Mouse (Mus musculus) intestine, postnatal 0 days (tissue): ENCODE measurements around the gene Apex2. TPM values are rescaled to one million over a fixed set of nuclear protein-coding genes. Genes with fewer than 3 reads are reported as not detected.

Source experiments
- ATAC-seq: fragments of 200-750 bp; cut with Nextera tagmentation; 2 replicates; pipeline ENCODE4 v1.8.0; 2017; ENCODE audit warnings: mild to moderate bottlenecking, moderate TSS enrichment, moderate library complexity
- H3K27ac ChIP-seq: fragments of 300-500 bp; sonication (generic); 2 replicates; pipeline ENCODE4 v1.5.1; 2014; ENCODE audit warnings: mild to moderate bottlenecking, low read depth, low read length, moderate library complexity
- H3K27me3 ChIP-seq: fragments of 300-500 bp; sonication (generic); replicated peaks from 2 replicates; pipeline ENCODE4 v1.6.1; 2014; ENCODE audit warnings: low read length, mixed read lengths; ENCODE audit not compliant: control insufficient read depth, insufficient read depth
- H3K36me3 ChIP-seq: fragments of 300-500 bp; sonication (generic); 2 replicates; pipeline ENCODE4 v1.6.1; 2014; ENCODE audit warnings: mild to moderate bottlenecking, moderate library complexity; ENCODE audit not compliant: control insufficient read depth, insufficient read depth
- H3K4me1 ChIP-seq: fragments of 300-500 bp; sonication (generic); replicated peaks from 2 replicates; pipeline ENCODE4 v1.6.1; 2014; ENCODE audit warnings: antibody characterized with exemption, low read length, mixed read lengths; ENCODE audit not compliant: control insufficient read depth, insufficient read depth
- H3K4me2 ChIP-seq: fragments of 300-500 bp; sonication (generic); replicated peaks from 2 replicates; pipeline ENCODE4 v1.6.1; 2014; ENCODE audit warnings: low read depth, mild to moderate bottlenecking, moderate library complexity
- H3K4me3 ChIP-seq: fragments of 300-500 bp; sonication (generic); 2 replicates; pipeline ENCODE4 v1.5.1; 2014; ENCODE audit warnings: low read depth, low read length
- H3K9ac ChIP-seq: fragments of 300-500 bp; sonication (generic); 2 replicates; pipeline ENCODE4 v1.6.1; 2014; ENCODE audit warnings: mild to moderate bottlenecking, low read depth, low read length
- H3K9me3 ChIP-seq: fragments of 300-500 bp; sonication (generic); 2 replicates; pipeline ENCODE4 v1.6.1; 2016; ENCODE audit warnings: mixed run types; ENCODE audit not compliant: control insufficient read depth
- CTCF ChIP-seq: sonication (generic); IDR thresholded peaks from 2 replicates; pipeline ENCODE4 v1.5.1; 2016; ENCODE audit warnings: low read depth, mild to moderate bottlenecking, control low read depth, antibody characterized with exemption, moderate library complexity
- WGBS: fragments of 180-500 bp; shearing (Covaris S2); extraction: QIAGEN DNeasy Blood & Tissue Kit; methylation state at CpG from one replicate; pipeline ENCODE4 v1.1.7; 2014; 5-methylcytosine and 5-hydroxymethylcytosine counted together
- polyA plus RNA-seq: library from polyadenylated mRNA; unstranded; fragments of >200 nt; fragmentation: Nextera tagmentation; extraction: Ambion mirVana; gene quantifications from 2 replicates; pipeline ENCODE4 v1.2.1, GENCODE M21; 2015

Apex2 gene
- polyA plus RNA-seq, 1 experiment from 2014 or later: 5.2 TPM

DNA sequence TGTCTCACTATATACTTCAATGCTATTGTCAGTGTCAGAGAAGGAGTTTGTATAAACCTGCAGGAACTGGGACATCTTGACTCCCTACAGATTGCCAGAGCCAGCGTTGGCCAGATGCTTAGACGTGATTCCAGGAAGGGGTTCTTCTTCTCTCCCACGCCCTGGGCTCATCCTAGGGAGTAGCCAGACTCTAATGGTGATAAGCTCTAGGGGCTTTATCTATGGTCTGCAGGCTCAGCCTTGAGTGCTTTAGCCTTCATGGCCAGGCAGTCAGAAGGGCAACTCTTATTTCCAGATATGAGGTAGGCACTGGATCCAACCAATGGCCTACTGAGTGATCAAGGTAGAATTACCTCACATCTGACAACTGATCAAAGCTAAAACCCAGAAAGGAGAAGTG, 40.0 kb downstream of the Apex2 start:
- Histone ChIP-seq H3K4me3 (no peak overlapping the region), H3K27me3 (no peaks in the 10 kb centered on the region), H3K9ac (no peak overlapping the region), H3K4me1 (no peaks in the 10 kb centered on the region), H3K4me2 (no peak overlapping the region), H3K27ac (no peak overlapping the region), H3K36me3 (no peaks in the 10 kb centered on the region), H3K9me3 (no peaks in the 10 kb centered on the region)
- no peak for ATAC-seq
- WGBS: 92% methylated on average over 3 of the region's 3 CpGs
- TF ChIP-seq CTCF: no peak

DNA sequence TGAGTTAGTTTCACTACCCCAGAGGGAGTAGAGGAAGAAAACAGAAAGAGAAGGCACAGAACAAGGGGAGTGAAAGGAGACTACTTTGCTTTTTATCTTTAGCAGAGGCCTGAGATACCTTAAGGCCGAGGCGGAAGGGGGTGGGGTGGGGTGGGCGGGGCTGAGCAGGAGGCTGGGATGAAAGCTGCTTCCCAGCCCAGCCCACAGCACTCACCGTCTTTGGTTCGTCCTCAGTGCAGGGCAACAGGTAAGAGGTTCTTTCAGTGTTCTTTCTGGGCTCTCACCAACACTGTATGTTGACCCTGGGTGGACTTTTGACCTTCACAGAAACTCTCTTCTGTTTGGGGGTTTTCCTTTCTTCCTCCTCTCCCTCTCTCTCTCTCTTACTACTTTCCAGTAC, 42.4 kb downstream of the Apex2 start, which contains the start of gene Alas2:
Gene Alas2 (plus strand): TSS at position 137 of the 400 bp plus-strand sequence.
- Histone ChIP-seq H3K9ac (no peak within 1 kb of the TSS), H3K4me2 (no peak within 1 kb of the TSS), H3K9me3 (no peaks in the 10 kb centered on the region), H3K27ac (no peak within 1 kb of the TSS), H3K4me1 (no peaks in the 10 kb centered on the region), H3K4me3 (no peak within 1 kb of the TSS), H3K27me3 (no peaks in the 10 kb centered on the region), H3K36me3 (no peaks in the 10 kb centered on the region)
- WGBS: 33% methylated on average over 5 of the region's 5 CpGs
- no peak for TF ChIP-seq CTCF
- no peak for ATAC-seq

DNA sequence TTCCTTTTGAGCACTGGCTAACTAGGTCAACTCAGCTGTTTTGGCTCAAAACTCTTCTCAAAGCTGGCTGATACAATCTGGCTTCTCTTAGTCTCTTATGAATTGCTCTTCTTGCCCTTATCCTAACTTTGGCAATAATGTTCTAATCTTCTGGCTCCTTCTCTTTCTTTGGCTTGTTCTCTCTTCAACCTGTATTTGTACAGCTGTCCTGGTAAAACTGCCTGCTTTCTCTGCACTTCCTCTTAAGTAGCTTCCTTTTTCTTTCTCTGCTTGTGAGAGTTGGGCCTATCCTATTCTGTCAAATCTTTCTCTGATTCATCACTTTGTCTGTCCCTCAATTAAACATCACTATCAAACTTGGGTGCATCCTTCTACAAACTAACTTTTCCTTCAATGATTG, 48.0 kb downstream of the Apex2 start:
- H3K4me3 ChIP-seq: no peak overlapping the region
- H3K9ac ChIP-seq: no peak overlapping the region
- no peak overlapping the region for H3K4me2 ChIP-seq
- no peak overlapping the region for H3K27ac ChIP-seq
- no peak for ATAC-seq
- H3K9me3 ChIP-seq: no peaks in the 10 kb centered on the region
- H3K36me3 ChIP-seq: no peaks in the 10 kb centered on the region
- H3K27me3 ChIP-seq: no peaks in the 10 kb centered on the region
- no peak for TF ChIP-seq CTCF
- H3K4me1 ChIP-seq: no peaks in the 10 kb centered on the region

DNA sequence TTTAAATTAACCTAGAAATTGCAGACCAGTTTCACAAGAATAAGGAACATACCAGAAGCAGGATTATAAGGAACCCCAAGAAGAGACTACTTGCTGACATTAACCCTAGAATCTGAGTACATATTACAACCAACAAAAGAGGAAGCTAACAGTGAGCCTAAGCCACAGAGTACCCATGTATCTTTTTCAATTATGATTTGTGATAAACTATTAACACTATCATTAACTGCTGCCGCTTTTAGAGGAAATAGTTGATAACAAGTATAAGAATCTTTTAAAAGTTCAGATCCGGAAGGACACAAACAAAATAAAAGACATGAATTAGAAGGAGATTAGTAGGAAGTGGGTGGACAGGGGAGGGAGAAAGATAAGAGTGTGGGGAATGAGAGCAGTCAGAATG, 49.6 kb downstream of the Apex2 start:
- no peaks in the 10 kb centered on the region for H3K4me1 ChIP-seq
- 87% methylated on average over 2 of the region's 2 CpGs for WGBS
- no peak overlapping the region for H3K9ac ChIP-seq
- no peaks in the 10 kb centered on the region for H3K27me3 ChIP-seq
- no peak overlapping the region for H3K27ac ChIP-seq
- no peaks in the 10 kb centered on the region for H3K9me3 ChIP-seq
- TF ChIP-seq CTCF: no peak
- no peak for ATAC-seq
- no peaks in the 10 kb centered on the region for H3K36me3 ChIP-seq
- no peak overlapping the region for H3K4me3 ChIP-seq
- no peak overlapping the region for H3K4me2 ChIP-seq

DNA sequence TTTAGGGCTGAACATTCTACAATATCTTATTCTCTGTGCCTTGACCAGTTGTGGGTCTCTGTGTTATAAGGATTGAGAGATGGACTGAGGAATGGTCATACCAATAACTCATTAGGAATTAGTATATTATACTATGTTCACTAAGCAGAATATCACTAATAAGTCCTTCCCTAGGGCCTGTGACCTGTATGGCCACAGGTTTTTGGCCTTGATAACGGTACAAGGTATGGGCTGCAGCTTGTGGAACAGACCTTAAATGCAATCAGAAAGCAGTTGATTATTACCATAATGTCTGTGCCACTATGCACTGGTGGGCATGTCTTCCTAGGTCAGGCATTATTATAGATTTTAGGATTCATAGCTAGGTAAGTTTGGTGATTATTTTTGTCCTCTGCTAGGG, 73.2 kb downstream of the Apex2 start:
- H3K27ac ChIP-seq: no peak overlapping the region
- no peak overlapping the region for H3K4me3 ChIP-seq
- H3K36me3 ChIP-seq: no peaks in the 10 kb centered on the region
- no peak overlapping the region for H3K4me2 ChIP-seq
- H3K9ac ChIP-seq: no peak overlapping the region
- no peaks in the 10 kb centered on the region for H3K27me3 ChIP-seq
- WGBS: 91% methylated on average over 1 of the region's 1 CpGs
- no peak for ATAC-seq
- no peak for TF ChIP-seq CTCF
- H3K9me3 ChIP-seq: no peaks in the 10 kb centered on the region
- no peaks in the 10 kb centered on the region for H3K4me1 ChIP-seq

DNA sequence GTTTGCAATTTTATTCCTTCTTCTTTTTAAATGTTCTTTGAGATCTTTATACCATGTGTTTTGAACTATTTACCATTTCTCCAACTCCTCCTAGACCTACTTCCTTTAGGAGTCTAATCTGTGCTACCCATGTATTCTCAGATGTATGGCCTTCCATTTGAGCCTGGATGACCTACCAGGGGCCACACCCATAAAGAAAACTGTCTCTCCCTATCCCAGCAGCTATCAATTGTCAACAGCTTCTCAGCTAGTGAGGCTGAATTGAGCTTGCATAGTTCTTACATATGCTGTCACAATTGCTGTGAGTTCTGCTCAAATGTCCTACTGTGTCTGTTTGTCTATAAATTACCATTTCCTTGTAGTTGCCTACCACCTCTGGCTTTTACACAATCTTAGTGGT, 73.7 kb downstream of the Apex2 start:
- Histone ChIP-seq H3K27ac (no peak overlapping the region), H3K27me3 (no peaks in the 10 kb centered on the region), H3K9ac (no peak overlapping the region), H3K4me1 (no peaks in the 10 kb centered on the region), H3K36me3 (no peaks in the 10 kb centered on the region), H3K9me3 (no peaks in the 10 kb centered on the region), H3K4me3 (no peak overlapping the region), H3K4me2 (no peak overlapping the region)
- no peak for TF ChIP-seq CTCF
- no peak for ATAC-seq

DNA sequence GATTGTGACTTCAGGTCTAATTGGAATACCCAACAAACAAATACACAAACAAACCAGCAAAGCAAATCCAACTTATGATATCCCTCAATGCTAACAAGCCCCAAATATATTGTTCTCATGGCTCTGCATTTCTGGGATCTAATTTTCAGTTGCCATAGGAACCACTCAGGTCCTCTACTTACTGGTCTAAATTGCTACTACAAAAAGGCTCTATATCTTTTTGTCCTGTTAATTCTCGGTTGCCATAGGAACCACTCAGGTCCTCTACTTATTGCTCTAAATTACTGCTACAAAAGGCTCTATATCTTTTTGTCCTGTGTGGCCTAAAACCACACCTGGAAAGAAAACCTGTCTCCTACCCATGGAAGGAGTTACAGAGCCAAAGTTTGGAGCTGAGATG, 75.5 kb downstream of the Apex2 start:
- WGBS: 73% methylated on average over 1 of the region's 1 CpGs
- H3K9ac ChIP-seq: no peak overlapping the region
- no peaks in the 10 kb centered on the region for H3K36me3 ChIP-seq
- H3K4me2 ChIP-seq: no peak overlapping the region
- no peaks in the 10 kb centered on the region for H3K27me3 ChIP-seq
- no peak for ATAC-seq
- no peak overlapping the region for H3K4me3 ChIP-seq
- H3K4me1 ChIP-seq: no peaks in the 10 kb centered on the region
- H3K9me3 ChIP-seq: no peaks in the 10 kb centered on the region
- no peak overlapping the region for H3K27ac ChIP-seq
- TF ChIP-seq CTCF: no peak
